Mouse (Mus musculus) hindbrain, embryonic 16.5 days (tissue): ENCODE results near the gene Gm29797. TPM values are rescaled to one million over a fixed set of nuclear protein-coding genes. Genes with fewer than 3 reads are reported as not detected.

Experiments
- ATAC-seq: fragments of 200-750 bp; cut with Nextera tagmentation; 2 replicates; pipeline ENCODE4 v1.8.0; 2017; ENCODE audit warnings: moderate TSS enrichment, moderate library complexity
- H3K27ac ChIP-seq: fragments of 300-500 bp; sonication (generic); 2 replicates; pipeline ENCODE4 v1.5.1; 2014; ENCODE audit warnings: low read depth, mild to moderate bottlenecking, control low read depth, low read length, moderate library complexity
- H3K27me3 ChIP-seq: fragments of 300-500 bp; sonication (generic); replicated peaks from 2 replicates; pipeline ENCODE4 v1.6.1; 2014; ENCODE audit warnings: low read length; ENCODE audit not compliant: control insufficient read depth, insufficient read depth
- H3K36me3 ChIP-seq: fragments of 300-500 bp; sonication (generic); 2 replicates; pipeline ENCODE4 v1.6.1; 2014; ENCODE audit warnings: mild to moderate bottlenecking, low read length, moderate library complexity, mixed read lengths; ENCODE audit not compliant: control insufficient read depth, insufficient read depth
- H3K4me1 ChIP-seq: fragments of 300-500 bp; sonication (generic); 2 replicates; pipeline ENCODE4 v1.6.1; 2014; ENCODE audit warnings: low read depth, low read length; ENCODE audit not compliant: control insufficient read depth, insufficient read depth
- H3K4me2 ChIP-seq: fragments of 300-500 bp; sonication (generic); 2 replicates; pipeline ENCODE4 v1.6.1; 2014; ENCODE audit warnings: mild to moderate bottlenecking, low read length, control low read depth, moderate library complexity
- H3K4me3 ChIP-seq: fragments of 300-500 bp; sonication (generic); 2 replicates; pipeline ENCODE4 v1.5.1; 2014; ENCODE audit warnings: mild to moderate bottlenecking, low read length, control low read depth, moderate library complexity
- H3K9ac ChIP-seq: fragments of 300-500 bp; sonication (generic); 2 replicates; pipeline ENCODE4 v1.6.1; 2014; ENCODE audit warnings: low read depth, mild to moderate bottlenecking, control low read depth, low read length, moderate library complexity
- H3K9me3 ChIP-seq: fragments of 300-500 bp; sonication (generic); 2 replicates; pipeline ENCODE4 v1.6.1; 2014; ENCODE audit warnings: mild to moderate bottlenecking, low read length, moderate library complexity; ENCODE audit not compliant: control insufficient read depth
- WGBS: fragments of 180-500 bp; shearing (Covaris S2); extraction: QIAGEN DNeasy Blood & Tissue Kit; methylation state at CpG from one replicate; pipeline ENCODE4 v1.1.7; 2014; 5-methylcytosine and 5-hydroxymethylcytosine counted together
- polyA plus RNA-seq: library from polyadenylated mRNA; unstranded; fragments of >200 nt; fragmentation: Nextera tagmentation; extraction: Ambion mirVana; gene quantifications from 2 replicates; pipeline ENCODE4 v1.2.1, GENCODE M21; 2015

Gene Gm29797
- not detected in 2 replicates for polyA plus RNA-seq

DNA sequence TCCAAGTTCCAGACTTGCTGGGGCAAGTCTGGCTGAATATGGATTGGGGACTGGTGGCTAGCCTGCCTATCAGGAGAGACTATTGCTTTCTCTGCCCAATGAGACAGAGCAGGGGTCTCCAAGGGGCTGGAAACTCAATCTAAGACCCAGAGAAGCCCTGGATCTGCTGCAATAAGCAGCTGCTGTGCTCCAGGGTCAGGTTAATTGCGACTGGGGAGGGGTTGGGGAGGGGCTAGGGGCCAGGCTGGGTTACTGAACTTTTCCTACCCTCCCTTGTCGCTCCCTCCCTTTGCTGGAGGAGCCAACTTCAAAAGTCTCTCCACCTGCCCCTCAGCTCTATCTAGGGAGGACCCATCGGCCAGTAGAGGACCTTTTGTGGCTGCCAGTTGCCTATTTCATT lies at the start of gene Gm29797:
Gm29797 (plus strand) TSS at position 301 of the 400 bp plus-strand sequence.
- peaks cover 30% of the 10 kb centered on the region for H3K36me3 ChIP-seq
- ATAC-seq, result no peak

GRCm38 (mm10) chr2:181618761-181619495 lies 37.9 kb upstream of the Gm29797 start:
- Histone ChIP-seq H3K9ac (no peak overlapping the region), H3K9me3 (no peaks in the 10 kb centered on the region), H3K36me3 (peaks cover 34% of the 10 kb centered on the region), H3K4me3 (no peak overlapping the region), H3K27me3 (no peaks in the 10 kb centered on the region), H3K4me1 (no peaks in the 10 kb centered on the region), H3K27ac (no peak overlapping the region), H3K4me2 (no peak overlapping the region)
- no peak for ATAC-seq
- 89% methylated on average over 5 of the region's 5 CpGs for WGBS

More for the DNA sequence above, at the start of gene Gm29797:
- 74% methylated on average over 3 of the region's 3 CpGs for WGBS
- H3K9ac ChIP-seq, result no peak within 1 kb of the TSS
- no peaks in the 10 kb centered on the region for H3K9me3 ChIP-seq
- no peak within 1 kb of the TSS for H3K4me3 ChIP-seq
- H3K27me3 ChIP-seq, result no peaks in the 10 kb centered on the region
- no peak within 1 kb of the TSS for H3K27ac ChIP-seq
- no peaks in the 10 kb centered on the region for H3K4me1 ChIP-seq
- H3K4me2 ChIP-seq, result no peak within 1 kb of the TSS

DNA sequence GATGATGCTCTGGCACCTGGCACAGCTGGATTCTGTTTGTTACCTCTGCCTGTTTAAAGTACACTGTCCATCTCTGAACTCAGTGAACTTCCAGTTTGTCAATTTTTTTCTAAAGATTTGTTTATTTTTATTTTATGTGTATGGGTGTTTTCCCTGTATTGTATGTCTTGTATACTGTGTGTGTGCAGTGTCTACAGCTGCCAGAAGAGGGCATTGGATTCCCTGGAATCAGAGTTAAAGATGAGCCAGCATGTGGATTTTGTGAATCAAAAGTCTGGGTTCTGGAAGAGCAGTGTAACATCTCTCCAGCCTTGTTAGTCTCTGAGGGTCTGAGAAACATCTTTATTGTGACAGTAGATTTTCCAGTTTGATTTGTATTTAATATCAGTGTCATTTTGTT lies 33.4 kb upstream of the Gm29797 start:
- H3K36me3 ChIP-seq, result peaks cover 27% of the 10 kb centered on the region
- H3K4me3 ChIP-seq, result no peak overlapping the region
- H3K4me2 ChIP-seq, result no peak overlapping the region
- no peaks in the 10 kb centered on the region for H3K4me1 ChIP-seq
- no peaks in the 10 kb centered on the region for H3K9me3 ChIP-seq
- no peak overlapping the region for H3K27ac ChIP-seq
- H3K27me3 ChIP-seq, result no peaks in the 10 kb centered on the region
- ATAC-seq, result no peak
- H3K9ac ChIP-seq, result no peak overlapping the region

GRCm38 (mm10) chr2:181628471-181628870 lies 28.4 kb upstream of the Gm29797 start:
- Histone ChIP-seq H3K4me1 (no peaks in the 10 kb centered on the region), H3K27ac (no peak overlapping the region), H3K4me3 (no peak overlapping the region), H3K27me3 (no peaks in the 10 kb centered on the region), H3K9me3 (no peaks in the 10 kb centered on the region), H3K4me2 (no peak overlapping the region), H3K36me3 (peaks cover 12% of the 10 kb centered on the region), H3K9ac (no peak overlapping the region)
- no peak for ATAC-seq

- Histone ChIP-seq H3K36me3 (peaks cover 30% of the 10 kb centered on the region), H3K4me1 (no peaks in the 10 kb centered on the region), H3K4me2 (no peak overlapping the region), H3K27ac (no peak overlapping the region), H3K4me3 (no peak overlapping the region), H3K9me3 (no peaks in the 10 kb centered on the region), H3K9ac (no peak overlapping the region), H3K27me3 (no peaks in the 10 kb centered on the region)
- ATAC-seq, result no peak
- 97% methylated on average over 6 of the region's 6 CpGs for WGBS
Observed at GRCm38 (mm10) chr2:181632624-181633023, 24.2 kb upstream of the Gm29797 start.

DNA sequence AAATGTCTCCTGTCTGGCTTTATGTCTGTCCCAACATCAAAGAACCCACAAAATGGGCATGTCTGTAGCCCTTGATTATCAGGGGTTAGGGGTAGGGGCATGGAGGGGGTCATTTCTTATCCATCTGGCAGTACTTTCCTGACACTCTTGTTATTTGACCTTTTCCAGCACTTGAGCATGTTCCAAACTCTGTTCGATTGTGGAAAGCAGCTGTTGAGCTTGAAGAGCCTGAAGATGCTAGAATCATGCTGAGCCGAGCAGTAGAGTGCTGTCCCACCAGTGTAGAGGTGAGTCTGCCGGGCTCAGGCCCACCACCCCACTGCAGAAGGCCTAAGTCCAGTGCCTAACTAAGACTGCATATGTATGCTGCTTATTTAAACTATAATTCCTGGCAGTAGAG lies 21.0 kb upstream of the Gm29797 start:
- no peaks in the 10 kb centered on the region for H3K27me3 ChIP-seq
- no peak overlapping the region for H3K27ac ChIP-seq
- H3K4me2 ChIP-seq, result no peak overlapping the region
- H3K4me3 ChIP-seq, result no peak overlapping the region
- H3K9ac ChIP-seq, result no peak overlapping the region
- WGBS, result 91% methylated on average over 3 of the region's 3 CpGs
- ATAC-seq, result no peak
- no peaks in the 10 kb centered on the region for H3K4me1 ChIP-seq
- H3K36me3 ChIP-seq, result peaks cover 42% of the 10 kb centered on the region
- no peaks in the 10 kb centered on the region for H3K9me3 ChIP-seq

- 91% methylated on average over 2 of the region's 2 CpGs for WGBS
- Histone ChIP-seq H3K9me3 (no peaks in the 10 kb centered on the region), H3K36me3 (peaks cover 30% of the 10 kb centered on the region), H3K4me2 (no peak overlapping the region), H3K4me1 (no peaks in the 10 kb centered on the region), H3K9ac (no peak overlapping the region), H3K27ac (no peak overlapping the region), H3K27me3 (no peaks in the 10 kb centered on the region), H3K4me3 (no peak overlapping the region)
- no peak for ATAC-seq
Observed at GRCm38 (mm10) chr2:181644361-181644760, 12.5 kb upstream of the Gm29797 start.

DNA sequence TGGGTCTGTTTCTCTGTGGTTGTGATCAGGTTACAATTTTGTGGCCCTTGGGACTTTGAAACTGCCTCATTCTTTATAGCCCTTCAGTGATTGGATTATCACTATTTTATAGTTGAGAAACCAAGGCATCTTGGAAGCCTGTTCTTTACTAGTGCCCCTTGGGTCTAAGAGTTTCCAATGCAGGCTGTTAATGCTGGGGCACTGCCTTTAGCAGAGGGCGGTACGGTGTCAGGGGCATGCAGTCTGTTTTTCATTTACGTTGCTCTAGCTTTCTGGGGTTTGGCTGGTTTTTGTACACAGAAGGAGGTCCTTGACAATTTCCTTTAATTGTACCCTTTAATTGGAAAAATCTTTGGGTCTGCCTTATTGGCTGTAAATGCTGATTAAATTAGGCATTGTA lies 11.2 kb upstream of the Gm29797 start:
- no peaks in the 10 kb centered on the region for H3K27me3 ChIP-seq
- H3K4me3 ChIP-seq, result no peak overlapping the region
- no peak overlapping the region for H3K9ac ChIP-seq
- no peak for ATAC-seq
- H3K36me3 ChIP-seq, result peaks cover 36% of the 10 kb centered on the region
- WGBS, result 79% methylated on average over 3 of the region's 3 CpGs
- no peak overlapping the region for H3K4me2 ChIP-seq
- no peak overlapping the region for H3K27ac ChIP-seq
- H3K9me3 ChIP-seq, result no peaks in the 10 kb centered on the region
- no peaks in the 10 kb centered on the region for H3K4me1 ChIP-seq

GRCm38 (mm10) chr2:181646626-181647472 lies 10.0 kb upstream of the Gm29797 start:
- 93% methylated on average over 6 of the region's 6 CpGs for WGBS
- Histone ChIP-seq H3K4me2 (no peak overlapping the region), H3K36me3 (peaks cover 33% of the 10 kb centered on the region), H3K4me3 (no peak overlapping the region), H3K27me3 (no peaks in the 10 kb centered on the region), H3K9ac (no peak overlapping the region), H3K27ac (no peak overlapping the region), H3K4me1 (no peaks in the 10 kb centered on the region), H3K9me3 (no peaks in the 10 kb centered on the region)
- ATAC-seq, result no peak
